Mouse (Mus musculus) G1E (cell line): ENCODE measurements around the gene Sbk3. TPM values are rescaled to one million over a fixed set of nuclear protein-coding genes. Genes with fewer than 3 reads are reported as not detected.

ENCODE experiments used
- ATAC-seq: 2 replicates; pipeline ENCODE4 v1.8.0; 2016; ENCODE audit warnings: mild to moderate bottlenecking; ENCODE audit not compliant: insufficient number of reproducible peaks, poor library complexity, low FRiP score, severe bottlenecking; ENCODE audit errors: extremely low read depth
- DNase-seq: peaks from one replicate; pipeline ENCODE4 v3.0.0; 2012; ENCODE audit warnings: low spot score
- H3K27me3 ChIP-seq: 2 replicates; pipeline ENCODE4 v1.6.1; 2012; ENCODE audit warnings: mild to moderate bottlenecking, low read length, inconsistent platforms; ENCODE audit not compliant: insufficient read depth
- H3K36me3 ChIP-seq: replicated peaks from 2 replicates; pipeline ENCODE3; 2012; ENCODE audit warnings: mild to moderate bottlenecking, inconsistent platforms
- H3K4me1 ChIP-seq: 2 replicates; pipeline ENCODE4 v1.6.1; 2012; ENCODE audit warnings: low read depth, low read length, inconsistent platforms, mixed read lengths; ENCODE audit not compliant: insufficient read depth
- H3K4me3 ChIP-seq: 2 replicates; pipeline ENCODE4 v1.5.1; 2012; ENCODE audit warnings: low read depth, mild to moderate bottlenecking, inconsistent platforms, low read length, moderate library complexity, mixed read lengths
- H3K9me3 ChIP-seq: replicated peaks from 2 replicates; pipeline ENCODE4 v1.6.1; 2012; ENCODE audit warnings: inconsistent platforms
- CTCF ChIP-seq: IDR thresholded peaks from 2 replicates; pipeline ENCODE4 v1.5.1; 2012; ENCODE audit warnings: low read depth, low read length, inconsistent platforms, mixed read lengths
- GATA1 ChIP-seq: IDR thresholded peaks from 2 replicates; pipeline ENCODE4 v1.6.1; 2012; ENCODE audit warnings: borderline replicate concordance, low read length, inconsistent platforms, mixed read lengths
- GATA2 ChIP-seq: IDR thresholded peaks from 2 replicates; pipeline ENCODE4 v1.6.1; 2012; ENCODE audit warnings: low read depth, low read length, inconsistent platforms, borderline replicate concordance
- POLR2AphosphoS5 ChIP-seq: IDR thresholded peaks from 2 replicates; pipeline ENCODE4 v1.6.1; 2012; ENCODE audit warnings: low read depth, low read length, inconsistent platforms; ENCODE audit not compliant: insufficient replicate concordance
- TAL1 ChIP-seq: conservative IDR thresholded peaks from 2 replicates; pipeline ENCODE4 v1.6.1; 2012; ENCODE audit warnings: low read depth, low read length, inconsistent platforms, mixed read lengths
- polyA plus RNA-seq: library from polyadenylated mRNA; stranded (reverse); fragments of >175 nt; gene quantifications from 2 replicates; pipeline ENCODE4 v1.2.3, GENCODE M21; 2012
- total RNA-seq, 2 experiments: library from RNA; stranded (forward) in 1 of 2; stranded (reverse) in 1 of 2; fragments of 200-1000 nt in 1 of 2; fragments of >200 nt in 1 of 2; fragmentation: Nextera tagmentation in 1 of 2; gene quantifications; 2 replicates each; pipeline ENCODE4 v1.2.3; 2014 to 2017

Sbk3 gene
- total and polyA plus RNA-seq, 3 experiments: 0.11 TPM; not detected in 2

- no peak for DNase-seq
- Histone ChIP-seq H3K27me3 (peaks cover 24% of the 10 kb centered on the region; the same call in 1 of the 2 replicates), H3K4me3 (peak overlapping the region; percentile 30; the same call in 1 of the 2 replicates), H3K36me3 (no peaks in the 10 kb centered on the region), H3K9me3 (peaks cover 20% of the 10 kb centered on the region; the same call in 1 of the 2 replicates), H3K4me1 (peaks cover 8% of the 10 kb centered on the region; the same call in 1 of the 2 replicates)
- no peak for ATAC-seq
- TF ChIP-seq GATA2: no peak
- no peak for TF ChIP-seq TAL1
- TF ChIP-seq CTCF: no peak
- no peak for TF ChIP-seq POLR2AphosphoS5
- TF ChIP-seq GATA1: no peak
Measured at GRCm38 (mm10) chr7:4993999-4994788, 23.2 kb upstream of the Sbk3 start.

GRCm38 (mm10) chr7:4993347-4993998 lies 22.5 kb upstream of the Sbk3 start:
- ATAC-seq (no peak), DNase-seq (no peak)
- Histone ChIP-seq H3K9me3 (peaks cover 20% of the 10 kb centered on the region; the same call in 1 of the 2 replicates), H3K4me1 (peaks cover 8% of the 10 kb centered on the region; the same call in 1 of the 2 replicates), H3K36me3 (no peaks in the 10 kb centered on the region), H3K27me3 (peaks cover 24% of the 10 kb centered on the region; the same call in 1 of the 2 replicates), H3K4me3 (no peak overlapping the region)
- no peak for TF ChIP-seq CTCF
- no peak for TF ChIP-seq TAL1
- TF ChIP-seq POLR2AphosphoS5: no peak
- no peak for TF ChIP-seq GATA2
- no peak for TF ChIP-seq GATA1

GRCm38 (mm10) chr7:4988250-4988649 lies 17.3 kb upstream of the Sbk3 start:
- Histone ChIP-seq H3K4me1 (no peaks in the 10 kb centered on the region), H3K27me3 (no peaks in the 10 kb centered on the region; the same call in 1 of the 2 replicates), H3K9me3 (peaks cover 7% of the 10 kb centered on the region; the same call in 1 of the 2 replicates), H3K36me3 (no peaks in the 10 kb centered on the region), H3K4me3 (no peak overlapping the region)
- no peak for ATAC-seq
- no peak for TF ChIP-seq GATA1
- TF ChIP-seq POLR2AphosphoS5: no peak
- TF ChIP-seq CTCF: no peak
- TF ChIP-seq GATA2: no peak
- no peak for TF ChIP-seq TAL1
- no peak for DNase-seq

GRCm38 (mm10) chr7:4976832-4977231 lies 5.9 kb upstream of the Sbk3 start:
- no peaks in the 10 kb centered on the region for H3K36me3 ChIP-seq
- H3K27me3 ChIP-seq: peaks cover 12% of the 10 kb centered on the region
- H3K9me3 ChIP-seq: peaks cover 3% of the 10 kb centered on the region
- H3K4me3 ChIP-seq: no peak overlapping the region
- ATAC-seq: no peak
- TF ChIP-seq GATA2 (no peak), TAL1 (no peak), POLR2AphosphoS5 (no peak), GATA1 (no peak), CTCF (no peak)
- DNase-seq: no peak
- H3K4me1 ChIP-seq: 0 out of 2 replicates have a peak, but pooled peaks cover 2% of the 10 kb centered on the region

- ATAC-seq: no peak
- Histone ChIP-seq H3K27me3 (peaks cover 18% of the 10 kb centered on the region), H3K4me1 (peaks cover 2% of the 10 kb centered on the region; the same call in 1 of the 2 replicates), H3K9me3 (peaks cover 3% of the 10 kb centered on the region), H3K4me3 (no peak overlapping the region), H3K36me3 (no peaks in the 10 kb centered on the region)
- TF ChIP-seq GATA2 (no peak), CTCF (no peak), GATA1 (no peak), POLR2AphosphoS5 (no peak), TAL1 (no peak)
- DNase-seq: no peak
Measured at GRCm38 (mm10) chr7:4975455-4975854, 4.5 kb upstream of the Sbk3 start.

GRCm38 (mm10) chr7:4972321-4973047 lies 1.5 kb upstream of the Sbk3 start:
- no peak for ATAC-seq

More at GRCm38 (mm10) chr7:4972321-4973047, 1.5 kb upstream of the Sbk3 start:
- Histone ChIP-seq H3K36me3 (no peaks in the 10 kb centered on the region), H3K4me1 (peaks cover 2% of the 10 kb centered on the region; the same call in 1 of the 2 replicates), H3K27me3 (peaks cover 24% of the 10 kb centered on the region), H3K9me3 (peaks cover 3% of the 10 kb centered on the region), H3K4me3 (no peak overlapping the region)
- TF ChIP-seq POLR2AphosphoS5: no peak
- TF ChIP-seq TAL1: no peak
- TF ChIP-seq GATA1: no peak
- TF ChIP-seq CTCF: no peak
- TF ChIP-seq GATA2: no peak
- no peak for DNase-seq
